Mouse (Mus musculus) retina, embryonic 14.5 days (tissue): Measurements from ENCODE around the gene Olfr1389.
A peak's percentile ranks its signal among the peaks of the same experiment; 100 is the strongest.
"Not testable (repeated sequence)": the region's sequence is repeated elsewhere in the genome, so short reads cannot be mapped to it uniquely, and the experiment has no call there.

Source experiments
- DNase-seq: peaks from one replicate; pipeline ENCODE4 v3.0.0-alpha.2; 2015; ENCODE audit warnings: low spot score

The Olfr1389 gene

GRCm38 (mm10) chr11:49422767-49423166 lies at the start of gene Olfr1389:
TSS of gene Olfr1389 (plus strand) at chr11:49423067.
- no peak for DNase-seq

GRCm38 (mm10) chr11:49383133-49383532 lies 39.7 kb upstream of the Olfr1389 start:
- no peak for DNase-seq

- not testable (repeated sequence) for DNase-seq
Measured at GRCm38 (mm10) chr11:49386118-49386517, 36.7 kb upstream of the Olfr1389 start.

- DNase-seq = not testable (repeated sequence)
Measured at GRCm38 (mm10) chr11:49392707-49393106, 30.2 kb upstream of the Olfr1389 start.

GRCm38 (mm10) chr11:49406784-49407183 lies 16.1 kb upstream of the Olfr1389 start:
- no peak for DNase-seq

- DNase-seq = peak; percentile 54
Measured at GRCm38 (mm10) chr11:49410540-49410939, 12.3 kb upstream of the Olfr1389 start.

- no peak for DNase-seq
Measured at GRCm38 (mm10) chr11:49425257-49425927, 2.5 kb downstream of the Olfr1389 start.

- no peak for DNase-seq
Measured at GRCm38 (mm10) chr11:49429641-49430040, 6.8 kb downstream of the Olfr1389 start.

GRCm38 (mm10) chr11:49436411-49436810 lies 13.5 kb downstream of the Olfr1389 start, which contains the start of gene Olfr1388:
TSS of gene Olfr1388 (plus strand) at chr11:49436624.
- DNase-seq = no peak

GRCm38 (mm10) chr11:49455043-49455442 lies 32.2 kb downstream of the Olfr1389 start, which contains the start of gene Olfr1387:
TSS of gene Olfr1387 (plus strand) at chr11:49455343.
- DNase-seq = no peak

- not testable (repeated sequence) for DNase-seq
Measured at GRCm38 (mm10) chr11:49464746-49465145, 41.9 kb downstream of the Olfr1389 start, which contains the start of gene Olfr1386. TSS of gene Olfr1386 (plus strand) at chr11:49465046.
